Mouse (Mus musculus) stomach, embryonic 14.5 days (tissue): ENCODE results near the gene Chpf2. TPM values are rescaled to one million over a fixed set of nuclear protein-coding genes. Genes with fewer than 3 reads are reported as not detected.

ENCODE experiments used
- ATAC-seq: fragments of 200-750 bp; cut with Nextera tagmentation; 2 replicates; pipeline ENCODE4 v1.8.0; 2017; ENCODE audit warnings: low read depth, moderate TSS enrichment; ENCODE audit not compliant: insufficient number of reproducible peaks, insufficient read depth, low FRiP score
- H3K27ac ChIP-seq: fragments of 300-500 bp; sonication (generic); 2 replicates; pipeline ENCODE4 v1.5.1; 2014; ENCODE audit warnings: mild to moderate bottlenecking, low read length, moderate library complexity, mixed read lengths
- H3K27me3 ChIP-seq: fragments of 300-500 bp; sonication (generic); 2 replicates; pipeline ENCODE4 v1.6.1; 2014; ENCODE audit warnings: low read length, control low read depth, mixed read lengths; ENCODE audit not compliant: control insufficient read depth, insufficient read depth
- H3K36me3 ChIP-seq: fragments of 300-500 bp; sonication (generic); 2 replicates; pipeline ENCODE4 v1.6.1; 2014; ENCODE audit warnings: mild to moderate bottlenecking, control low read depth, low read length, moderate library complexity, mixed read lengths; ENCODE audit not compliant: control insufficient read depth, insufficient read depth
- H3K4me1 ChIP-seq: fragments of 300-500 bp; sonication (generic); 2 replicates; pipeline ENCODE4 v1.6.1; 2014; ENCODE audit warnings: low read length, control low read depth, mixed read lengths; ENCODE audit not compliant: control insufficient read depth, insufficient read depth
- H3K4me2 ChIP-seq: fragments of 300-500 bp; sonication (generic); replicated peaks from 2 replicates; pipeline ENCODE4 v1.6.1; 2014; ENCODE audit warnings: low read depth, low read length, control low read depth
- H3K4me3 ChIP-seq: fragments of 300-500 bp; sonication (generic); 2 replicates; pipeline ENCODE4 v1.5.1; 2014; ENCODE audit warnings: low read depth, low read length, control low read depth
- H3K9ac ChIP-seq: fragments of 300-500 bp; sonication (generic); replicated peaks from 2 replicates; pipeline ENCODE4 v1.6.1; 2014; ENCODE audit warnings: low read depth, mild to moderate bottlenecking, control low read depth, low read length, moderate library complexity, mixed read lengths
- H3K9me3 ChIP-seq: fragments of 300-500 bp; sonication (generic); 2 replicates; pipeline ENCODE4 v1.6.1; 2016; ENCODE audit warnings: low read depth, low read length, control low read depth; ENCODE audit not compliant: control insufficient read depth
- WGBS: fragments of 180-500 bp; shearing (Covaris S2); extraction: QIAGEN DNeasy Blood & Tissue Kit; methylation state at CpG from one replicate; pipeline ENCODE4 v1.1.7; 2014; 5-methylcytosine and 5-hydroxymethylcytosine counted together
- polyA plus RNA-seq: library from polyadenylated mRNA; unstranded; fragments of >200 nt; fragmentation: Nextera tagmentation; extraction: Ambion mirVana; gene quantifications from 2 replicates; pipeline ENCODE4 v1.2.1, GENCODE M21; 2014

Gene Chpf2
- 11.3 and 13.4 TPM in 2 replicates for polyA plus RNA-seq

GRCm38 (mm10) chr5:24586547-24587199, at the start of gene Chpf2:
Chpf2 (plus strand) TSS chr5:24586741.
- Histone ChIP-seq H3K4me1 (peaks cover 10% of the 10 kb centered on the region; the same call in 1 of the 2 replicates), H3K4me3 (peak within 1 kb of the TSS; percentile 72), H3K27me3 (no peaks in the 10 kb centered on the region), H3K27ac (0 out of 2 replicates have a peak within 1 kb of the TSS, but pooled peaks have one; percentile 4), H3K9ac (peak within 1 kb of the TSS; percentile 55), H3K36me3 (peaks cover 22% of the 10 kb centered on the region), H3K9me3 (no peaks in the 10 kb centered on the region), H3K4me2 (peak within 1 kb of the TSS; percentile 62)
- peak; percentile 89; the same call in 1 of the 2 replicates for ATAC-seq
- under 1% methylated on average over 43 of the region's 43 CpGs for WGBS

- Histone ChIP-seq H3K4me2 (no peak overlapping the region), H3K27ac (no peak overlapping the region), H3K27me3 (no peaks in the 10 kb centered on the region), H3K4me1 (peaks cover 14% of the 10 kb centered on the region), H3K9me3 (no peaks in the 10 kb centered on the region), H3K4me3 (no peak overlapping the region), H3K9ac (no peak overlapping the region), H3K36me3 (no peaks in the 10 kb centered on the region)
- 66% methylated on average over 16 of the region's 16 CpGs for WGBS
- ATAC-seq, result no peak
Observed at GRCm38 (mm10) chr5:24537618-24538017, 48.9 kb upstream of the Chpf2 start.

GRCm38 (mm10) chr5:24539571-24540296, 46.8 kb upstream of the Chpf2 start:
- Histone ChIP-seq H3K36me3 (no peaks in the 10 kb centered on the region), H3K4me2 (no peak overlapping the region), H3K4me1 (peaks cover 14% of the 10 kb centered on the region), H3K9me3 (no peaks in the 10 kb centered on the region), H3K9ac (no peak overlapping the region), H3K4me3 (no peak overlapping the region), H3K27ac (no peak overlapping the region), H3K27me3 (no peaks in the 10 kb centered on the region)
- ATAC-seq, result no peak
- WGBS, result 83% methylated on average over 22 of the region's 22 CpGs

DNA sequence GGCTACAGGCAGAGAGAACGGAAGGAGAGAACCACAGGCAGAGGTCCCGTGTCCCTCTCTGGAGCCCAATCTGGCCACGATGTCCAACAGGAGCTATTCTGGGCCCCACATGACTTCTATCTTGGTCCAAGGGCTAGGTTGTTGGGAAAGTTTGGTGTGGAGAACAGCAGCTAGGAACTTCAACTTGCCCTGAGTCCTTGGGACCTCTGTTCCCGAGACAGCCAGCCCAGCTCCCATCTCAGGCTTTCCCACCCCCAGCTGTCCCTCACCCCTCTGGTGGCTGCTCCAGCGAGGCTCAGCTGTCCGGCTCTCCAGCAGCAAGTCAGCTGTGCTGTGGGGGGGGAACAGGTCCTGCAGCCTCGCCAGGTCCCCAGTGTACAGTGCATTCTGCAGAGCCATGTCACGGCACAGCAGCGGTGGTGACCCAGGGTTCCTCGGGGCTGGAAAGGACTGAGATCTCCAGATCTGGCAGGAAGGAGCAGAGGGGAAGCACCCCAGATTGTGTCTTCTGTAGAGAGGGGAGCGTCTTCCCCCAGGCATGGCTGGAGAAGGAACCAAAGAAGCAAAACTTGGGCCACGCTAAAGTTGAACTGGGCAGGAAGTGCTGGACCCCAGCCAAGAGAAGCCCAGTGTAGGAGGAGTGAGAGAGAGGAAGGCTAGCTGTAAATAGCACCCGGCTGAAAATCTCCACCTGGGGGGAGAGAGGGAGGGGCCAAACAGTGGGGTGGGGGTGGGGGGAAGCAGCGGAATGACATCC, 46.0 kb upstream of the Chpf2 start, which contains the start of gene Asb10:
Gene Asb10, minus strand, starts transcription at position 592 of the 757 bp plus-strand sequence.
- H3K36me3 ChIP-seq, result no peaks in the 10 kb centered on the region
- peaks cover 14% of the 10 kb centered on the region for H3K4me1 ChIP-seq
- no peaks in the 10 kb centered on the region for H3K27me3 ChIP-seq
- H3K9ac ChIP-seq, result no peak within 1 kb of the TSS
- H3K4me2 ChIP-seq, result peak within 1 kb of the TSS; percentile 38
- peak; percentile 68; the same call in 1 of the 2 replicates for ATAC-seq
- H3K27ac ChIP-seq, result no peak within 1 kb of the TSS
- H3K4me3 ChIP-seq, result no peak within 1 kb of the TSS
- H3K9me3 ChIP-seq, result no peaks in the 10 kb centered on the region
- 19% methylated on average over 14 of the region's 14 CpGs for WGBS

GRCm38 (mm10) chr5:24541144-24541569, 45.4 kb upstream of the Chpf2 start:
- H3K4me3 ChIP-seq, result no peak overlapping the region
- H3K27me3 ChIP-seq, result no peaks in the 10 kb centered on the region
- H3K9ac ChIP-seq, result no peak overlapping the region
- peak overlapping the region; percentile 38 for H3K4me2 ChIP-seq
- no peaks in the 10 kb centered on the region for H3K36me3 ChIP-seq
- H3K27ac ChIP-seq, result no peak overlapping the region
- no peak for ATAC-seq
- no peaks in the 10 kb centered on the region for H3K9me3 ChIP-seq
- peaks cover 14% of the 10 kb centered on the region for H3K4me1 ChIP-seq
- 10% methylated on average over 6 of the region's 6 CpGs for WGBS

GRCm38 (mm10) chr5:24542643-24543042, 43.9 kb upstream of the Chpf2 start:
- H3K27me3 ChIP-seq, result no peaks in the 10 kb centered on the region
- no peak for ATAC-seq
- no peak overlapping the region for H3K4me2 ChIP-seq
- H3K27ac ChIP-seq, result no peak overlapping the region
- H3K4me3 ChIP-seq, result no peak overlapping the region
- no peaks in the 10 kb centered on the region for H3K36me3 ChIP-seq
- no peak overlapping the region for H3K9ac ChIP-seq
- peaks cover 14% of the 10 kb centered on the region for H3K4me1 ChIP-seq
- no peaks in the 10 kb centered on the region for H3K9me3 ChIP-seq
- 81% methylated on average over 7 of the region's 7 CpGs for WGBS

DNA sequence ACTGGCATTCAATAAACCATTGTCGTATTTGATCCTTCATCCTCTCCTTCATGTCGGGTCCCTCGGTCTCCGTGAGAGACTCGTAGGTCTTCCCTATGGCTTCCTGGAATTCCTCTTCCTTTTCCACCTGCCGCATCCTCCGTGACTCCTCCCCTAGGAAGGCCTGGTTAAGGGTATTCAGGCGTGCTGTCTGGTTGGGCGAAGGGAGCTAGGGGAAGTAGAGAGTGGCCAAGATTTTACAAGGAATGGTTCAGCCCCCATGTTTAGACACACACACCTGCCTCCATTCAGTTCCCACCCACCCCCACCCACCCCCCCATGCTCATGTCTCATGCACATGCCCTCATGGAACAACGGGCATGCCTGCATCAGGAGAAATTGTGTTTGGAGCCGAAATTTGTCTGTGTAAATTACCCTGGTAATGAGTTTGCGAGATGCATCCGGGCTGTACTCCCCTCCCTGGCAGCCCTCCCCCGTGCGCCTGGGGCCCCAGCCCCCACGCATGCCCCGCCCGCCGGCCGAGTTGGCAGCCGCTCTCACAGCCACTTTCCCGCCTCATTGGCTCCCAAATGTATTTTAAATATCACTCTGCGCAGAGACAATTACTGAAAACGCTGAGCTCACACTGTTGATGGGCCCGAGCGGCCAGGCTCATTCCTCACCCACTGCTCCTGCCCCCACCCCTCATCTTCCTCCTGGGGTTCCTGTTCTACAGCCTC, 35.8 kb upstream of the Chpf2 start:
- H3K9ac ChIP-seq, result no peak overlapping the region
- ATAC-seq, result peak; percentile 50; the same call in 1 of the 2 replicates
- peak overlapping the region; percentile 31 for H3K4me2 ChIP-seq
- H3K4me3 ChIP-seq, result no peak overlapping the region
- peaks cover 4% of the 10 kb centered on the region for H3K4me1 ChIP-seq
- WGBS, result 32% methylated on average over 26 of the region's 26 CpGs
- H3K27me3 ChIP-seq, result no peaks in the 10 kb centered on the region
- H3K36me3 ChIP-seq, result no peaks in the 10 kb centered on the region
- H3K27ac ChIP-seq, result no peak overlapping the region
- H3K9me3 ChIP-seq, result no peaks in the 10 kb centered on the region

GRCm38 (mm10) chr5:24551317-24551688, 35.2 kb upstream of the Chpf2 start:
- H3K4me1 ChIP-seq, result peaks cover 4% of the 10 kb centered on the region
- no peak overlapping the region for H3K27ac ChIP-seq
- WGBS, result 39% methylated on average over 2 of the region's 2 CpGs
- ATAC-seq, result no peak
- H3K9ac ChIP-seq, result no peak overlapping the region
- no peaks in the 10 kb centered on the region for H3K9me3 ChIP-seq
- peak overlapping the region; percentile 31 for H3K4me2 ChIP-seq
- H3K27me3 ChIP-seq, result no peaks in the 10 kb centered on the region
- no peak overlapping the region for H3K4me3 ChIP-seq
- no peaks in the 10 kb centered on the region for H3K36me3 ChIP-seq
